Mouse (Mus musculus) WW6 (cell line): ENCODE measurements around the gene Acox3.
A peak's percentile ranks its signal among the peaks of the same experiment; 100 is the strongest.
"Not testable (repeated sequence)": the region's sequence is repeated elsewhere in the genome, so short reads cannot be mapped to it uniquely, and the experiment has no call there.

Experiments used
- DNase-seq: peaks from one replicate; pipeline ENCODE4 v3.0.0-alpha.2; 2013; ENCODE audit warnings: low read depth, low spot score

The Acox3 gene

GRCm38 (mm10) chr5:35576409-35577020 is 6.3 kb upstream of the Acox3 start:
- no peak for DNase-seq

- DNase-seq = no peak
Observed at GRCm38 (mm10) chr5:35578411-35578810, 4.4 kb upstream of the Acox3 start.

- no peak for DNase-seq
Observed at GRCm38 (mm10) chr5:35579247-35579893, 3.5 kb upstream of the Acox3 start.

GRCm38 (mm10) chr5:35580156-35580922 is 2.5 kb upstream of the Acox3 start:
- no peak for DNase-seq

GRCm38 (mm10) chr5:35583221-35583783 is 462 bp downstream of the Acox3 start:
- no peak for DNase-seq

GRCm38 (mm10) chr5:35584259-35584658 is 1.4 kb downstream of the Acox3 start:
- not testable (repeated sequence) for DNase-seq

- no peak for DNase-seq
Observed at GRCm38 (mm10) chr5:35591497-35591896, 8.7 kb downstream of the Acox3 start.

- DNase-seq = peak; percentile 54
Observed at GRCm38 (mm10) chr5:35592081-35592736, 9.4 kb downstream of the Acox3 start.

- no peak for DNase-seq
Observed at GRCm38 (mm10) chr5:35592824-35593223, 10.0 kb downstream of the Acox3 start.

- DNase-seq = no peak
Observed at GRCm38 (mm10) chr5:35593272-35593671, 10.4 kb downstream of the Acox3 start.

- no peak for DNase-seq
Observed at GRCm38 (mm10) chr5:35594768-35595167, 11.9 kb downstream of the Acox3 start.

- no peak for DNase-seq
Observed at GRCm38 (mm10) chr5:35595706-35596105, 12.9 kb downstream of the Acox3 start.

GRCm38 (mm10) chr5:35596169-35597160 is 13.6 kb downstream of the Acox3 start:
- no peak for DNase-seq

- DNase-seq = no peak
Observed at GRCm38 (mm10) chr5:35600233-35600632, 17.4 kb downstream of the Acox3 start.

- no peak for DNase-seq
Observed at GRCm38 (mm10) chr5:35601526-35601925, 18.7 kb downstream of the Acox3 start.

- DNase-seq = no peak
Observed at GRCm38 (mm10) chr5:35605355-35605754, 22.5 kb downstream of the Acox3 start.

GRCm38 (mm10) chr5:35606800-35607199 is 24.0 kb downstream of the Acox3 start:
- DNase-seq = no peak

GRCm38 (mm10) chr5:35607784-35608183 is 24.9 kb downstream of the Acox3 start:
- no peak for DNase-seq

- no peak for DNase-seq
Observed at GRCm38 (mm10) chr5:35608559-35608958, 25.7 kb downstream of the Acox3 start.

- peak; percentile 55 for DNase-seq
Observed at GRCm38 (mm10) chr5:35609381-35609780, 26.5 kb downstream of the Acox3 start.

- no peak for DNase-seq
Observed at GRCm38 (mm10) chr5:35609971-35610370, 27.1 kb downstream of the Acox3 start.
